Mouse (Mus musculus) embryo, embryonic 11.5 days (tissue): Measurements from ENCODE around the gene Morn1.

Source experiments
- DNase-seq: peaks from one replicate; pipeline ENCODE4 v3.0.0-alpha.2; 2012; ENCODE audit warnings: low read depth, low spot score

Morn1 gene

DNA sequence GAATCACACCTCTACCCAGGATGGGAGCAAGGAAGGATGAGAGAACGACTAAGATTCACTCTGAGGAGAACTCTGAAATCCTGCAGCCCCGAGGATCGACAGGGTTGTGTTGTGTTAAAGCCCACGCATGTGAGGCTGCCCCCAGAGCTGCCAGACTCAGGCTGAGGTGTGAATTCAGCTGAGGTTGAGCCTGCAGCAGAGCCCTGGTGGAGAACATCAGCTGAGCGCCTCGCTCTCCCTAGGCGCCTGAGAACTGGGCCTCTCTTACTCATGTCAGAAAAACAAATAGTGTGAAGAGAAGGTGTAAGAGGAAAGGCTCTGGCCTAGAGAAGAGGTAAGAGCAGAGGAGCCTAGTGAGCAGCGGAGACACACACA is 72.2 kb downstream of the Morn1 start:
- no peak for DNase-seq

DNA sequence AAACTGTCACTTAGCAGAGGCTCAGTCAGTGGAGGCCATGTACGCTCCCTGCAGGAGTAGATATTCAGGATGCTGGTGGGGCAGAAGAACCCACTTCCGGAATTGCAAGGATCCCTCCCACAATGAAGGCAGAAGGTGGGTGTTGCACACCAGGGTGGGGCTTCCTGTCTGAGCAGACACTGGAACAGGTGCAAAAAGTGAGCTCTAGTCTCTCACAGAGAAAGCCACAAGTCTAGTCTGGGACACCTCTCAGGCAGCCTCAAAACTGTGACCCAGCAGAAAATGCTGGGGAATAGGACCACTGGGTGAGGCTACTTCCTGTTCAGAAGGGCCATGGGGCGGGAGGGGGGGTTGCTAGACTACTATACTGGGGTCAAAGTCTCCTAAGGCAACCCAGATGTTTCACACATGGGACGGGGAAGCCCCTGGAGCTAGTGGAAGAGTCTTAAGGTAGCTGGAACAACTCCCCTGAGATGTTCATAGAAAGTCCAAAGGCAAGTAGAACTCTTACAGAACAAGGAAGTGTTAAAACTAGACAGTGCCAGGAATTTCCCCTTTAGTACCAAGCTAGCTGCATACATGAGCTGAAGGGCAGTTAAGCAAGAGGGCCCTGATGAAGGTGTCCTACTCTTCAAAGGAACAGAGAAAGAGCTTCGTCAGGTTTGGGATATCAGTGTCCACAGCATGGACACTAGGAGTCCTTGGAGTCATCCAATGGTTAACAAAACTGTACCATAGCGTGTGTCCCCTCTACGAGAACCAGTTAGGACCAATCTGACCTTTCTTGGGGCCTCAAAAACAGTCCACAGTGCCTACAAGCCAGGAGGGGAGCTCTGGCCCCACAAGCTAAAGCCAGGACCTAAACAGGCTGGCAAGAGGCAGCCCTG is 76.3 kb downstream of the Morn1 start:
- DNase-seq, result no peak

DNA sequence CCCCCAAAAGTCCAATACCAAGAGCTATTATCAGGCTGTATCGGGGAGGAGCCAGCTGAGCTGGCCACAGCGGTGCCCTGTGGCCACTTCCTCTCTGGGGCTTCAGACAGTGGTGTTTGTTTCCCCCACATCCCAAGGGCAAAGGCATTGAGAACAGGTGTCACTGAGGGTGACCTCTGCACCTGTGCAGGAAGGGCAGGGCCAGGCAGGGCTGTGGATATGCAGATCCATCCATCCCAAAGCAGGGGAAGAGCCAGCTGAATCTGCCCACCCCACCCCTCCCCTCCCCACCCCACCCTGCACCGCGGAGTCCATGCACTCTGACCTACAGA is 76.9 kb downstream of the Morn1 start:
- DNase-seq, result no peak

DNA sequence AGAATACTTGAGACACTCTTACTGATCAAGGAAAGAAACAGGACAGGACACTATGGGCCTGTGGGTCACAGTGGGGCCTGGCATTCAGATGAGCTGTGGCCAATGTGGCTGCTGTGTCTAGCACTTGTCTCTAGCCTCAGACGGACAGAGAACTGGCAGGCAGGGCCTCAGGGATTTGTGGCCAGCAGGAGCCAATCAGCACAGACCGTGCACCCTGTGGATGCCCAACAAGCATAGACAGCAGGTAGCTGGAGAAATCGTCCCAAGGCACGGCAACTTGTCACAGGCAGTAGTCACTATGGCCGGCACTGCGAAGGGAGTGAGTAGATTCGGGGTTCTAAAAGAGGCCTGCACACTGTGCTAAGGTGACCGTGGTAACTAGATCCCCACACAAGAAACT is 77.3 kb downstream of the Morn1 start:
- DNase-seq, result no peak

DNA sequence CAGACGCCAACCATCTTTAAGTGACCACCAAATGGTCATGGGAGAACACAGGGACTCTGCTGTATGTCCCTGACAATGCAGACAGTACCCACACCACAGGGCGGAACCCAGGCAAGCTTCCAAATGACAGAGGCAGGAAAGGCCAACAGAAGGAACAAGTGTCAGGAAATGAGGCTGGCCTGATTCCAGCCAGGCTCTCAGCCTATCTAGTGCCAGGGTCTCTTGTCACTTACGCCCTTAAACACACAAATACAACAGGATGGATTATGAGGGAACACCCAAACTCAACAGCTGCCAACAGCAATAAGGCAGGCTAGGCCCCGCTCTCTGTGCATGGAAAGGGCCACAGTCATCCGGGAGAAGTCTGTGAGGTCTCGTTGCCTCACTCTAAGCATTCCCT is 78.2 kb downstream of the Morn1 start:
- DNase-seq, result no peak

DNA sequence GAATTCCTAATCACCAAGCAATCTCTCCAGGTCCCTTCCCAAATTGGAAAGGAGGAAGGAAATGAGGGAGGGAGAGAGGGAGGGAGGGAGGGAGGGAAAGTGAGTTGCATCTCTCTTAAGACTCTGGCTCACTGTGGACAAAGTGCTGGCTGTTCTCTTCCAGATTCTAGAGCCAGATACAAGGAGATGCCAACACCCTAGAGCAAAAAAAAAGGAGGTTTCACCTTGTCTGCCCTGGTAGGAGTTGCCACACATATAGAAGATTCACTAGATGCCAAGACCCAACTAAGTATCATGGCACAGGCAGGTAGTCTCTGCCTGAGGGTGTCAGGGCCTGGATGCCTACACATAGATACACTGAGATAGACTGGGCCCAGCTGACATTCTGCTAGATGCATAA is 79.5 kb downstream of the Morn1 start:
- no peak for DNase-seq

DNA sequence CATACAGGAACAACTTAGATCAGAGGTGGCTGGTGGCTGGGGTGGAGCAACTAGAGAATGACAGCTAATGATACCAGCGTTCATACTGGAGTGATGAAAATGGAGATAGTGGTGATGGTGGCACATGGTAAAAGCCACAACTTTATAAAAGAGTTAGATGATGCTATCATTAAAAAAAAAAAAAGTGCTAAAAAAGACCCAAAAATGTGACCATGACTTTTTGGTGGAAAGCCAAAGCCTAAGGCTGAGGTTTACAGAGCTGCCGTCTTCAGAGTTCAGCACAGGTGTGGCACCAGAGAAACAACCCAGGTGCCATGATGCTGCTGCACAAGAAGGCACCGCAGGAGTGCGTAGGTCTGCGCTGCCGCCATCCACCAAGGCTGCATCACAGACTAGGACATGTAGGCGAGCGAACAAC is 82.5 kb downstream of the Morn1 start:
- DNase-seq, result no peak

DNA sequence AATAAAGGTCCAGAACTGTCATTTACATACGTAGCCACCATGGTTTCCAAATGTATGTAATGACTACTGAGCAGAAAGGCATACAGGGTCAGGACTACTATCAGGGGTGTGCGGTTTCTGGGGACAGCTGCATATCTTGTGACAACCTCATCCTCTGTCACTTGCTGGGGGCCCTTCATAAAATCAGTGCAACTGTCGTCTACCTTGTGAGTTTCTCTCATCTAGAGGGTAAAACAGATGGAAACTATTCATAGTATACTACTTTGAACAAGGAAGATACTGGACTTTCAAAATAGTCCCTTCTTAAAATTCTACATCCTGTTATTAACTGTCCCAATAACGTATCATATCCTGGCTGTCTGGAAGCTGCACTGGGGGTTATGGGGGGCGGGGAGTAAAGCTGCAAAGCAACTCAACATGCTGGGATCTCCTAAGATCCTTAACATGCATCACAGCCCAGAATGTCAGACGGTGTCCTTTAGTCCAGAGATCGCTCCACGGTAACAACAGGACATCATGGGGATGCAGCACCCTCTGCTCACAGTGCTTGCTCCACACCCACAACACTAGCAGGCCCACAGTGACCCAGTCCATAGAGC is 84.3 kb downstream of the Morn1 start:
- no peak for DNase-seq

DNA sequence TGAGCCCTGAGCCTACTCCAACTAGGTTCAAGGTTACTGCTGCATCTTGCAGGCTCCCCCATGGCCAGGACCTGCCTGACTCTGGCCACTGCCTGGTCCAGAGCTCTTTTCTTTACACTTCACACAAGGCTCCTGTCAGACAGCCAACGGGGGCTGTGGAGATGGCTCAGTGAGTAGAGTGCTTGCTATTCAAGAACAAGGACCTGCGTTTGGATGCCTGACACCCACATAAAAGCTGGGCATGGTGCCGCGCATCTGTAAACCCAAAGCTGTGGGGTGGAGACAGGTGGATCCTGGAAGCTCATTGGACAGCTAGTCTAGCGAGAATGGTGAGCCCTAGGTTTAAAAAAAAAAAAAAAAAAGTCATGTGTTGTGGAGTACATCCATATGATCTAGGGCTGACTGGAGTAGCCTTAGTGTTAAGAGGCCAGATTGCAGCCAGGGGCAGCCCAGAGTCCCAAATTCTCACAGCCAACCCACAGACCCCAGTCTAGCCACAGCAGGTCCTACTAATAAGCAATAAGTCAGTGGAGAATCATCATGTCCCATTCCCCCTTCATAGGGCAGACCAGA is 85.7 kb downstream of the Morn1 start:
- no peak for DNase-seq

DNA sequence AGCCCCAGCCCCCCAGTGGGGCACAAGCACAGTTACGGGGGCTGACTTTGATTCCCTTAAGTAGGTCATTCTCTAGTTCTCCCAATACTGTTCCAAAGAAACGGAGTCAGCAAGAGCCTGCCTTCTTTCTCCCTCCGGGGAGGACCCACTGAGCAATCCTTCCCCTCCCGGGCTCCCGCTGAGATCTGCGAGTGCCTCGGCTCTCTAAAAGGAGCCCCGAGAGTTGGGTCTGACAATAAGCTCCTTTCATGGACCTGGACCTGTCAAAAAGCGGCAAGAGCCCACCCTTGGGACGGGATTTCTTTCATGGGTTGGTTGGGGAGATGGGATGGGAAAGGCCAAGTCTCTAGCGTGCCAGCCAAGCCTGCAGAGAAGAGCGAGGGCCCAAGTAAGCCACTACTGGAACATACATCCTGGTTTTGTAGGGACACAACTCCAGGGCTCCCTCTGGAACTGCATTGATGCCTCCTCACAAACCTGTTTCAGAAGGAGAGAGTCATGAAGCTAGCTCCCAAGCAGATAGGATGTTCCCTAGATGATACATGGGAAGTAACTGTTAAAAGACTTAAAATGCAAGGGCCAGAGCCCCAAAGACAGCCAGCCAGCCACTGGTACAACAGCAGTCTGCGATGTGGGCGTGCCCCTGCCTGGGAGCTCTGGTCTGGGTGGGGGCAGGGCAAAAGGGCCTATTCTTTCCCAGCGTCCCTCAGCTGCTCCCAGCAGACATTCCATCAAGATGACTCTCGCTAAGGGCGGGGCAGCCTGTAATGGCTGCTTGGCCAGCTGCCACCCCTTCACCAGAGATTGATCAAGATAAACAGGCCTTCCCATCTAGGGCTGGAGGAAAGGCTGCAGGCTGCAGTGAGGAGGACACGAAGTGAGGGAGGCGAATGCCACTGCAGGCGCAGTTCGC is 86.8 kb downstream of the Morn1 start:
- DNase-seq, result peak; percentile 82

DNA sequence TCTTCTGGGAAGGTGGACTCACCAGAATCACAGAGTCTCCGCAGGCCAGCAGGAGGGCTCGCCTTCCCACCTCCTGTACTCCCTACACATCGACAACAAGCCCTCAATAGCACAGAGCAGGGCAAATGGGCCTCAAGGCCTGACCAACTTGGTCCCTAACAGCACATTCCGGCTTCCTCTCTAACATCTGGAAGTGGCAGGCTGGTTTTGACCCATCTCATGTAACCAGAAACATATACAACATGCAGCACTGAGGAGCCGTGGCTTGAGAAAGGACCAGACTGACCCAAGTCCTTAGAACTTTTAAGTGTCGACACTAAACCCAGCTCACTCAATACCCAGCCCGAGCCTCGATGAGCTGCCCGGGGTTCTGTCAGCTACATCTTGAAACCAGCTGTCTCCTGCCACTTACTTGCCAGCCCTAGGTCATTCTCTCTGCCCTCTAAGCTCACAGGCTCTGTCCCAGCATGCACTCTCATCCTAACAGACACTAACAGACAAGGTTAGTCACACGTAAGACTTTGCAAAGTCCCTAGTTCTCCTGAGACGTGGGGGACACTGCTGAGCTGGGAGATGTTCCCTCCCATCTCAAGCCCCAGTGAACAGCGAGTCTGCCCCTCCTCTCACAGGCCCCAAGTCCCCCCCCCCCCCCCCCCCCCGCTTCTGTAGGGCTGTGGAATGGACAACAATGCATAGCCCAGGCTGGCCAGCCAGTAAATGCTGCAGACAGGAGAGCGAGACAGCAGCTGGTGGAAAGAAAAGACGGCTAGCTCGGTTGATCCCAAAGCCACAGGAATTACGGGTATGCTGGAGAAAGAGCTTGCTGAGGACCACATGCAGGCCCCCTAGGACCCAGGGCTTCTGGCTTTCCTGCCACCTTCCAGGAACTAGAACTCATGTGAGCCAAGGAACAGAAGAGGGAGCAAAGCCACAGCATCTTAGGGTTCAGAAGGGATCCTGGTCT is 87.7 kb downstream of the Morn1 start:
- no peak for DNase-seq

DNA sequence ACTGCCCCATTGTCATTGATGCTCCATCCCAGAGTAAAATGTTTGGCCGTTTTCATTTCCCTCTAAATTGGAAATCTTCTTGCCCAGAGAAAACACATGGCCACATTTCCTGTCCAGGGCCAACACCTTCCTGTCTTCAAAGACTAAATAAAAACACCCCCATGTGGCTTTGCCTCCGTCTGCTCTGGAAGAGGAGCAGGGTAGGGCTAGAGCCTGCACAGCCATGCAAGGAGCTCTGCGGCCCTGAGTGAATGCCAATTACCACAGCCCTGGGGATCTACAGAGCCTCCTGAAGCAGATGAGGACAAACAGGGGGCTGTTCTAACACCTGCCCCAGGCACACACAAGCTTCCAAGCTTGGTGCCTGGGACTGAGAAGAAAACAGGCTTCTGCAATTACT is 89.8 kb downstream of the Morn1 start:
- no peak for DNase-seq

DNA sequence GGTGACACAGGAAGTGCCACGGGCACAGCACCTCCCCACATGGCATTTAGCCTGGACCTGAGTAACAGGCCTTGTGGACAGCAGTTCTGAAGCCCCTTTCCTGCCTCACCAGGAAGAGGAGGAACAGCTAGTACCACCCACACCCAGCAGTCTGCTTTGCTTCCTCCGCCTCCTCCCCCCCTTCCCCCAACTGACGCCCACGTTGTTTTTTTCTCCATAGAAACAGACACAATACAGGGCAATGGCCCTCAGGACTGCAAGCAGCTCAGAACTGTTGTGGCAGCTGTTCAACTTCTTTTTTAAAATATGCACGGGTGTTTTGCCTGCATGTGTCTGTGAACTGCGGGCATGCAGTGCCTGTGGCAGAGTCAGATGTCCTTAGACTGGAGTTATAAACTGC is 91.9 kb downstream of the Morn1 start:
- no peak for DNase-seq

DNA sequence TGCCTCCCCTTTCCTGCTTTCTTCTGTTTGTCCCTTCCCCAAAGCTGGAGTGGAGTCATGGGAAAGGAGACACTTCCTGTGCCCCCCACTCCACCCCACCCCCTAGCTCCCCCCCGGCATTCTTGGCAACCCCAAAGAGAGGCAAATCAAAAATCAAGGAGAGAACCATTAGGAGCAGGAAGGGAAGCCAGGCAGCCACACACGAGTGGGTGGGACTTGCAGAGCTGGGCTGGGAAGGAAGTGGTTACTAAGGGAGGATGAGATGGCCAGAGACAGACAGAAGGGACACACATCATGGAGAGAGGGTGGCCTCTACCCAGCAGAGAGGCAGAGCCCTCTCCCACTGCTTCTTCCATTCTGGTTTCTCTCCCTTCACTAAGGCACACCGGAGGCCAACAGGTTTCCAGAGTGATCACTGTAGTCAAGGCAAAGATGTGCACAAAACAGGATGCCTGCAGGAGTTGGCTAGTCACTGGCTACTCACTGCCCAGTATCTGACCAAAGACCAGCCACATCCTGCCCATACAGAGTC is 92.7 kb downstream of the Morn1 start:
- no peak for DNase-seq

DNA sequence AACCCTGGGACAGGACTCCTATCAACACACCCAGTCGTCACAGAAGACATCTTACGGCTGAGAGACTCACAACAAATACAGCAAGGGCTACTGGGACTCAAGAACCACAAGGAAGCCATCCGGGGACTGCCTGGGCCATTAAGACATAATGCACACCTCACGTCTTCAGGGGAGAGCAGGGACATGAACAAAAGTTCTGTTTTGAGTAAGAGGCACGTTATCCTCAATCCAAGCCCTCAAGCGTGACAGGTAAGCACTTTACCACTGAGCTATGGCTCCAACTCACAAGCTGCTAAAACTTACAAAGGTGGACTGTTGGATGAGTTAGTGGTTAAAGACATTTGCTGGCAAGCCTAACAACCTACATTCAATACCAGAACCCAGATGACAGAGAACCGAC is 96.8 kb downstream of the Morn1 start:
- DNase-seq, result no peak

DNA sequence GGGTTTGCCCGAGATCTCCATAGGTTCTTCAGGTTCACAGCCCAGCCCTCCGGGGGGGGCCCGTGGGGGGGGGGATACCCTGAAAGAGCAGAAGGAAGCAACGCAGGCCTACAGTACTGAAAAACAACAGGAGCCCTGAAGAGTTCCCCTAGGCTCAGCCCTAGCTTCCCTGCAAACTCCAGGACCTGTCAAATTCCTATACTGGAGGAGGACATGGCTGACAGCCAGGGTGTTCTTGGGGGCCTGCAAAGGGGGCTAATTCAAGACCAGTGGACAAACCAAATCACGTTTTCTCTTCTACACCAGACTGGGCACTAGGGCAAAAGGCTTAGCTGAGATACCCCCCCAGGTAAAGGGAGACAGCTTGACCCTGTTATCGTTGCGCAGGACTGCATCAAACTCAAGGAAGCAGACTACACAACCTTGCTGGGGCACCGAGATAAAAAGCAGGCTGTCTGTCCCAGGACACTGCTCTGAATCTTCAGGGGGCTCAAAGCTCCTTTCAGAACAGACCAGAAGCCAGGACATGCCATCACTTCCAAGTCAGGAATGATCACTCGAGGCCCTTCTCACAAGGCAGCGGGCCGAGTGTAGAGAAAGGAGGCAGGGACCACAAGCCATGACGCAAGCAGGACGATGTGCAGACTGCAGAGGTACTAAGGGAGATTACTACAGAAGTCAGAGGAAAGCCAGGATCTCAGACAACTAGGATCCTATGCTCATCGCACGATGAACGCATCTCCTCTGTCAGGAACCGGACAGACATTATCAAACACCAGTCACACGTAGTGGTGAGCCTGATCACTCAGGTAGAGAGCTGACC is 98.1 kb downstream of the Morn1 start:
- no peak for DNase-seq

DNA sequence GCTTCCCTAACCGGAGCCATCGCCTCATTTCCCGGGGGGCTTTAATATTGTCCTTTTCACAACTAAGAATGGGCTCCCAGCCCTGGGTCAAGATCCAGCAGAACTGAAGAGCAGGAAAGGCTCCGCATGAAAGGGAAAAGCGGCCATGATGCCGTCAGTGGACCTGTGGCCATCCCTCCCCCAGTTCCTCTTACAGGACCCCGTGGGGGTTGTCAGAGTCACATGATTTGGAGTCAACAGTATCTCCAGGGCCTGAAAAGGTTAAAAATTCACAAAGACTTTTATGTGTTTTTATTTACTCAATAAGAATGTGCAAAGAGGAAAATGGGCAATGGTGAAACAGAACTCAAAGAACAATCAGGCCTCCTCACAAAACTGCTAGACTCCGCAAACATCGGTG is 99.5 kb downstream of the Morn1 start:
- no peak for DNase-seq

DNA sequence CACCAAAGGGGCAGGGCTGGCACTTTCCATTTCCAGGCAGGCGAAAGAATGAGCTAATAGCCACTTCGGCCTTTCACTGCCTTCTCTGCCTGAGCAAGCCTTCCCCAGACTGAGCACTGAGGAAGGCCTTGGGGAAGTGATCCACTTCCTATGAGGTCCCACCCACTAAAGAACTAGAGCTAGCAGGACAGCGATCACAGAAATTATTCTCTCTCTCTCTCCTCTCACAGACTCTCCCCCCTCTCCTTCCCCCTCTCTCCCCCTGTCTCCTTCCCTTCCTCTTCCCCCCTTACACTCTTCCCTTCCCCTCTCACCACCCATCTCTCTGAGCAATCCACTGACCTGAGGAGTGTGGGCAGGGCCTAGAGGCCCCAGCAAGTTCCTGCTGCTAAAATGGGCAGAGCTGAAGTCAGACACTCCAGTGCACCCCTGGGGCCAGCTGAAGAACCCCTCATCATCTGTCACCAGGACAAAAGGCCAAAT is 100.9 kb downstream of the Morn1 start:
- DNase-seq, result no peak

DNA sequence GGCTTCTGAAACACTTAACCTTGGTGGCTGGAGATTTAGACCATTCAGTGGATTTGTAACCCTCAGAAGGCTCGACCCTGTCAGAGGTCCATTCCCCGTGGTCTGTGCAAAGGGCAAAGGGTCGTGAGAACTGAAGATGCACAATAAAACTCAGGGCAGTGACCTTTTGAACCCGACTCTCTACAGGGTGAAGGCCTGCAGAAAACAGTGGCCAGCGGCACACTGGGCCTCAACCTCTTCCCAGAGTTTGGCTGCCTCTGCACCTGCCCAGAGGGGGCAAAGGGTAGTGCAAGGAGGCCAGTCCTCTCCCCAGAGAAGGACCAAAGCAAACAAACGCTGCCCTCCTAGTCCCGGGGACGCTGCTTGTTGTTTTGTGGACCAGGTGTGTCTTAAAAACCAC is 102.0 kb downstream of the Morn1 start:
- no peak for DNase-seq

DNA sequence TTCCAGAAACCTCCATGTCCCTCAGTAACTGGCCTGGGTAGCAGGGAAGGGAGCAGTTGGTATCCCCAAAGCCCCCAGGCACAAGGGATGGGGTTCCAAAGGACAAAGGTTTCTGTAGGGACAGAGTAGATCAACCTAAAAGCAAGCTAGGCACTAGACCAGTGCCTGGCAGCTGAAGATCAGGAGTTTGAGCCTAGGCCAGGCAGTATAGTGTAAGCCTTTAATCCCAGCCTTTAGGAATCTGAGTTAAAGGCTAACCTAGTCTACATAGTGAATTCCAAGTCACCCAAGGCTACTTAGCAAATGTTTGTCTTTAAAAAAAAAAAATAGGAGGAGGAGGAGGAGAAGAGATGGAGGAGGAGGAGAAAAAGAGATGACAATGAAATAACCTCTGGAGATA is 102.4 kb downstream of the Morn1 start:
- DNase-seq, result no peak
